Mouse (Mus musculus) heart, embryonic 13.5 days (tissue): ENCODE results near the gene Papss2. TPM values are rescaled to one million over a fixed set of nuclear protein-coding genes. Genes with fewer than 3 reads are reported as not detected.

Experiments
- ATAC-seq: fragments of 200-750 bp; cut with Nextera tagmentation; 2 replicates; pipeline ENCODE4 v1.8.0; 2017; ENCODE audit warnings: moderate TSS enrichment; ENCODE audit not compliant: insufficient number of reproducible peaks, low FRiP score, low TSS enrichment; ENCODE audit errors: extremely low read depth
- H3K27ac ChIP-seq: fragments of 300-500 bp; sonication (generic); replicated peaks from 2 replicates; pipeline ENCODE4 v1.5.1; 2015; ENCODE audit warnings: moderate library complexity, mild to moderate bottlenecking, inconsistent platforms
- H3K27me3 ChIP-seq: fragments of 300-500 bp; sonication (generic); replicated peaks from 2 replicates; pipeline ENCODE4 v1.6.1; 2015; ENCODE audit warnings: mild to moderate bottlenecking, inconsistent platforms
- H3K36me3 ChIP-seq: fragments of 300-500 bp; sonication (generic); 2 replicates; pipeline ENCODE4 v1.6.1; 2015; ENCODE audit warnings: mild to moderate bottlenecking, inconsistent platforms
- H3K4me1 ChIP-seq: fragments of 300-500 bp; sonication (generic); 2 replicates; pipeline ENCODE4 v1.6.1; 2015; ENCODE audit warnings: inconsistent platforms
- H3K4me2 ChIP-seq: fragments of 300-500 bp; sonication (generic); 2 replicates; pipeline ENCODE4 v1.6.1; 2015; ENCODE audit warnings: inconsistent platforms, mild to moderate bottlenecking, moderate library complexity
- H3K4me3 ChIP-seq: fragments of 300-500 bp; sonication (generic); 2 replicates; pipeline ENCODE4 v1.5.1; 2015; ENCODE audit warnings: moderate library complexity, mild to moderate bottlenecking, inconsistent platforms
- H3K9ac ChIP-seq: fragments of 300-500 bp; sonication (generic); 2 replicates; pipeline ENCODE4 v1.6.1; 2015; ENCODE audit warnings: inconsistent platforms, mild to moderate bottlenecking, moderate library complexity
- H3K9me3 ChIP-seq: fragments of 300-500 bp; sonication (generic); 2 replicates; pipeline ENCODE4 v1.6.1; 2016; ENCODE audit warnings: inconsistent platforms
- WGBS: fragments of 180-500 bp; shearing (Covaris S2); methylation state at CpG from one replicate; pipeline ENCODE4 v1.1.7; 2015; ENCODE audit warnings: mixed read lengths; 5-methylcytosine and 5-hydroxymethylcytosine counted together
- polyA plus RNA-seq: library from polyadenylated mRNA; unstranded; fragments of >200 nt; fragmentation: Nextera tagmentation; extraction: Ambion mirVana; gene quantifications from 2 replicates; pipeline ENCODE4 v1.2.1, GENCODE M21; 2015

Gene Papss2
- polyA plus RNA-seq, 1 experiment from 2014 or later = 8.9 TPM

- Histone ChIP-seq H3K9ac (no peak overlapping the region), H3K27ac (no peak overlapping the region), H3K36me3 (no peaks in the 10 kb centered on the region), H3K4me2 (no peak overlapping the region), H3K4me3 (no peak overlapping the region), H3K27me3 (no peaks in the 10 kb centered on the region), H3K9me3 (no peaks in the 10 kb centered on the region), H3K4me1 (no peaks in the 10 kb centered on the region)
- 87% methylated on average over 7 of the region's 7 CpGs for WGBS
- ATAC-seq = no peak
These were observed 21.1 kb downstream of the Papss2 start for GRCm38 (mm10) chr19:32616646-32617045.

- ATAC-seq = no peak
- Histone ChIP-seq H3K36me3 (no peaks in the 10 kb centered on the region), H3K9ac (no peak overlapping the region), H3K27me3 (no peaks in the 10 kb centered on the region), H3K4me1 (peaks cover 6% of the 10 kb centered on the region), H3K9me3 (no peaks in the 10 kb centered on the region), H3K27ac (no peak overlapping the region), H3K4me2 (no peak overlapping the region), H3K4me3 (no peak overlapping the region)
- 55% methylated on average over 2 of the region's 2 CpGs for WGBS
These were observed 24.1 kb downstream of the Papss2 start for GRCm38 (mm10) chr19:32619739-32620138.

DNA sequence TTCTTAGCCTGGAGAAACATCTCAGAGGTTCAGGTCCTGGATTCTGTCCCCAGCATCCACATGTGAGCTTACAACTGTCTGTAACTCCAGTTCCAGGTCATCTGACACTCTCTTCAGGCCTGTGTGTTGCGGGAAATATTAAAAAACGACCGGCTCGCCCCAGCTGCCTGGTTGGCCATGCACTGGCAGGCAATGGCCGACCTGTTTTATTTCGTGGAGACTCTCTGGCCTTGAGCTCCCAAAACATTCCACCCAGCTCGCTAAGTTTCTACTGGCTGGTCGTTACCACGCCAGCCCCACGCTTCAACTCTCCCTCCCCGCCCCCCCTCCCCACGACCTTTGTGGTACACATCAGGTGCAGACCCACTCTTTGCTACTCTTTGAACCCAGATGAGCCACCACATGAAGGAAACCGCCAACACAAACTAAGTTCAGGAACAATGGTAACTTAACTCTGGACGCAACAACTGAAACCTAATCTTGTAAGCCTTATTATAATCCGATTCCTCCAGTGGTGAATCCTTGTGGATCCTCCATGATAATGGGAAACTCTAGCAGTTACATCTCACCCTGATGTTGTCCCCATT, 25.4 kb downstream of the Papss2 start:
- H3K4me1 ChIP-seq = peaks cover 6% of the 10 kb centered on the region
- ATAC-seq = no peak
- no peaks in the 10 kb centered on the region for H3K27me3 ChIP-seq
- no peaks in the 10 kb centered on the region for H3K36me3 ChIP-seq
- H3K4me3 ChIP-seq = no peak overlapping the region
- H3K27ac ChIP-seq = no peak overlapping the region
- H3K9ac ChIP-seq = no peak overlapping the region
- WGBS = 85% methylated on average over 15 of the region's 15 CpGs
- H3K4me2 ChIP-seq = no peak overlapping the region
- no peaks in the 10 kb centered on the region for H3K9me3 ChIP-seq

DNA sequence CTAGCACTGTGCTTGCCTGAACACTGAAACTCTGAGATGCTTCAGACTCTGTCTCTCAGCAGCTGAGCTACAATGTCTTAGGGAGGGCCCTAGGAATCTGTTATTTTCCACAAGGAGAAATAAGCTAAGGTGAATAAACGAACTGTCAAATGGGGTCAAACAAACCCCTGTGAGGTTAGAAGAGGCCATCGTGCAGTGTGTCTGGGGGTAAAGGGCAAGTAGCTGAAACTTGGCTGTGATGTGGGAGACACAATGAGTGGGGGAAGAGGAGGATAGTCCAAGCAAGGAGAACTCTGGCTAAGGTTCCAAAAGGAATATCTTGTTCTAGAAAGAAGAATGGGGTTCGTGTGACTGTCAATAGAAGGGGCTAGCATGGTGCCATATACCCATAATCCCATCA, 26.6 kb downstream of the Papss2 start:
- Histone ChIP-seq H3K9ac (no peak overlapping the region), H3K27me3 (no peaks in the 10 kb centered on the region), H3K4me2 (no peak overlapping the region), H3K36me3 (no peaks in the 10 kb centered on the region), H3K4me3 (no peak overlapping the region), H3K27ac (no peak overlapping the region), H3K9me3 (no peaks in the 10 kb centered on the region), H3K4me1 (peaks cover 12% of the 10 kb centered on the region)
- ATAC-seq = no peak
- WGBS = 67% methylated on average over 3 of the region's 3 CpGs

DNA sequence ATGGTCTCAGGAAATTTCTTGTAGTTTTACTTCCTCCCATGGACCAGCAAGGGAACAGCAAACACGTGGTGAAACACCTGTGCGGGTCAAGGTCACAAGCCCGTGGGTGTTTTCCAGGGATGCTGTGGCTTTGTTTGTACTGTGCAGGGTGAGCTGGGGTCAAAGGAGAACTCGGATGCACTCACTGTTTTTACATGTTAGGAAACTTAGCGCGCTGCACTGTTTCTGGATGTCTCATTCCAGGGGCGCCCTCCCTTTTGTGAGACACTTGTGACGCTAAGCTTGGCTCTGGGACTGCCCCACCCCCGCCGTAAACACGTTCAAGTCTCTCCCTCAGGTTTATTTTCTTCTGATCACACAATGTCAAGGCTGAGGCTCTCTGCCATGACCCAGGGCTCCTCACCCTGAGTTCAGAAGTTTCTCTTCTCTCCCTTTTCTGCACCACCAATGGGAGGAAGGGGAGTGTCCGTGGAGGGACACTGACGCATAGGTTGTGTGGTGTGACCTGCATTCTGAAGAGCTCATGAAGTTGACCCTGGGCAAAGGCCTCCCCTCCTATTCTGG, 31.3 kb downstream of the Papss2 start:
- WGBS = 61% methylated on average over 13 of the region's 13 CpGs

GRCm38 (mm10) chr19:32627631-32628030, 32.0 kb downstream of the Papss2 start:
- WGBS = 75% methylated on average over 4 of the region's 4 CpGs
- no peak for ATAC-seq
- Histone ChIP-seq H3K9ac (no peak overlapping the region), H3K4me1 (peaks cover 10% of the 10 kb centered on the region), H3K27me3 (no peaks in the 10 kb centered on the region), H3K4me3 (no peak overlapping the region), H3K36me3 (no peaks in the 10 kb centered on the region), H3K27ac (no peak overlapping the region), H3K4me2 (no peak overlapping the region), H3K9me3 (no peaks in the 10 kb centered on the region)

More for the DNA sequence above, 31.3 kb downstream of the Papss2 start:
- peaks cover 12% of the 10 kb centered on the region for H3K4me1 ChIP-seq
- H3K36me3 ChIP-seq = no peaks in the 10 kb centered on the region
- no peaks in the 10 kb centered on the region for H3K27me3 ChIP-seq
- no peak overlapping the region for H3K4me3 ChIP-seq
- ATAC-seq = no peak
- no peak overlapping the region for H3K9ac ChIP-seq
- no peaks in the 10 kb centered on the region for H3K9me3 ChIP-seq
- no peak overlapping the region for H3K27ac ChIP-seq
- no peak overlapping the region for H3K4me2 ChIP-seq

DNA sequence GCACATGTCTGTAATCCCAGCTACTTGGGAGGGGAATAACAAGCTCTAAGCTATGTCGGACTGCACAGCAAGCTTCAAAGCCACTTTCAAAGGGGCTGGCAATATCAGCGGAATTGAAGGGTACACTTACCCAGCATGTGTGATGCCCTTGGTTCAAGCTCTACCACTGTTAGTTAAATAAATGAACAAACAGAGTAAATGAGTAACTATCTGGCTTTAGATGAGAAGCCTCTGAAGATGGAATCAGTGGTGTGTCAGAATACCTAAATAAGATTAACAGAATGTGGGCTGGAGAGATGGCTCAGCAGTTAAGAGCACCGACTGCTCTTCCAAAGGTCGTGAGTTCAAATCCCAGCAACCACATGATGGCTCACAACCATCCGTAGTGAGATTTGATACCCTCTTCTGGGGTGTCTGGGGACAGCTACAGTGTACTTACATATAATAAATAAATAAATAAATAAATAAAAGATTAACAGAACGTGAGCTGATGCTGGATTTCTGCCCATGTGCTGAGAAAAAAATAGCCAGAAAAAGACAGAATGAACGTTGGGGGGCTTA, 33.1 kb downstream of the Papss2 start:
- Histone ChIP-seq H3K4me2 (no peak overlapping the region), H3K9me3 (no peaks in the 10 kb centered on the region), H3K36me3 (no peaks in the 10 kb centered on the region), H3K9ac (no peak overlapping the region), H3K4me3 (no peak overlapping the region), H3K27ac (no peak overlapping the region), H3K27me3 (no peaks in the 10 kb centered on the region), H3K4me1 (peaks cover 7% of the 10 kb centered on the region; the same call in 1 of the 2 replicates)
- WGBS = 73% methylated on average over 7 of the region's 7 CpGs
- ATAC-seq = no peak

DNA sequence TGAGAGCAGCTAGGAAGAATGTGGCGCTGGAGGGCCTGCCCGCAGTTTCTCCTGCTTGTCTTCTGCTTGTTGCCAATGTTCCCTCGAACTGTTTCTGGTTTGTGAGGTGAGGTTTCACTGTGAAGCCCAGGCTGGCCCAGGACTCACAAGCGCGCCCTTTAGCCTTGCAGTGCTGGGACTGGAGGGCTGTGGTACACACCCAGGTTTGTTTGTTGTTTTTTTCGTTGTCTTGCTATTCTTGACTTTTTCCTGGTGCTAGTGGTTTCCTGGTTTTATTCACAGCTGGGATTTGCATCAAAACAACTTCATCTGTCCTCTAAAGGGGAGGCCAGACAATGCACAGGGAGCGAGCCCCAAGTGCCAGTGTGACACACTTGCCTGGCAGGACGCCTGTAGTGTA, 39.3 kb downstream of the Papss2 start:
- H3K4me1 ChIP-seq = peaks cover 20% of the 10 kb centered on the region
- ATAC-seq = no peak
- H3K27ac ChIP-seq = no peak overlapping the region
- H3K9me3 ChIP-seq = no peaks in the 10 kb centered on the region
- WGBS = 77% methylated on average over 8 of the region's 8 CpGs
- no peaks in the 10 kb centered on the region for H3K27me3 ChIP-seq
- H3K36me3 ChIP-seq = 0 out of 2 replicates have a peak, but pooled peaks cover 2% of the 10 kb centered on the region
- H3K4me2 ChIP-seq = no peak overlapping the region
- H3K4me3 ChIP-seq = no peak overlapping the region
- H3K9ac ChIP-seq = no peak overlapping the region

DNA sequence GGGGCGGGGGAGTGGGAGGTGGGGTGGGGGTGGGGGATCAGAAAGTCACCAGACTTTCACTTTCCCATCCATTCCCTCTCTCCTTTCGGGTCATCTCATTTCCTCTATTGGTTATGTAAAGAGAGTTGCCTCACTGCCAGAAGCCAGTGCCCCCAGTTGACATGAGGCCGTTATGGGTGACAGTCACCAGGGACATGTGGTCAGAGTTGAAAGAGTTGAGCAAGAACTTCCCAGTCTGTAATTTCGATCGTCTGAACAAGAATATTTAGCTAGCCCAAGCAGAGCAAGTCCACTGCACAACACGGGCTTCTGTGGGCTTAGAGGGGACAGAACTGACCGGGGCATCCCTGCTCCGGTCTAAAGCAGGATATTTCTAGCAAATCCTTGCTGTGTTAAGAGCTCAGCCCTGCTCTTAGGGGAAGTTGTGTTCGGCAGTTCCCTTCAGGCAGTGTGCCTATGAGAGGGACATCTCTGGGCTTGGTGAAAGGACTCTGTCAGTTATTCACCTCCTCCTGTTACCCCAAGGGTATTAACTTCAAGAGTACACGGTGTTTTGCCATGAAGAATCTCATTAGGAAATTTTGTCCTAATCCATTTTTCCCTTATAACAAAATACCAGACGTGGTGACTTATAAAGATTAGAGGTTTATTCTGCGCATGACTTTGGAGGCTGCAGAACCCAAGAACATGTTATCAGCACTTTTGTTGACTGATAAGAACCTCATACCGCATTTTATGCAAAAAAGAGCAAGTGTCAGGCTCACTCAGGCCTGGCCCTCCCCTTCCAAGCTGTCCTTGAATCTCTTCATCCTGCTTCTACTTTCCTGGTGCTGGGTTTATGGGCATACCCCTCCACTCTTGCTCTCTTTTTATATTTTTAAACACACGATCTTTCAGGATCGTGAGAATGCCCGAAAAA, 42.0 kb downstream of the Papss2 start:
- ATAC-seq = no peak
- Histone ChIP-seq H3K36me3 (peaks cover 17% of the 10 kb centered on the region; the same call in 1 of the 2 replicates), H3K27me3 (no peaks in the 10 kb centered on the region), H3K4me1 (peaks cover 20% of the 10 kb centered on the region), H3K4me2 (peak overlapping the region; percentile 60), H3K27ac (no peak overlapping the region; the same call in 1 of the 2 replicates), H3K9me3 (no peaks in the 10 kb centered on the region), H3K9ac (peak overlapping the region; percentile 50), H3K4me3 (peak overlapping the region; percentile 24)
- 35% methylated on average over 16 of the region's 16 CpGs for WGBS

- no peak overlapping the region; the same call in 1 of the 2 replicates for H3K27ac ChIP-seq
- ATAC-seq = no peak
- no peaks in the 10 kb centered on the region for H3K27me3 ChIP-seq
- peak overlapping the region; percentile 11; the same call in 1 of the 2 replicates for H3K4me3 ChIP-seq
- peak overlapping the region; percentile 50; the same call in 1 of the 2 replicates for H3K9ac ChIP-seq
- WGBS = 19% methylated on average over 13 of the region's 13 CpGs
- peaks cover 25% of the 10 kb centered on the region for H3K36me3 ChIP-seq
- H3K9me3 ChIP-seq = peaks cover 2% of the 10 kb centered on the region; the same call in 1 of the 2 replicates
- H3K4me2 ChIP-seq = peak overlapping the region; percentile 60
- H3K4me1 ChIP-seq = peaks cover 20% of the 10 kb centered on the region
These were observed 42.8 kb downstream of the Papss2 start for GRCm38 (mm10) chr19:32638276-32638903.

DNA sequence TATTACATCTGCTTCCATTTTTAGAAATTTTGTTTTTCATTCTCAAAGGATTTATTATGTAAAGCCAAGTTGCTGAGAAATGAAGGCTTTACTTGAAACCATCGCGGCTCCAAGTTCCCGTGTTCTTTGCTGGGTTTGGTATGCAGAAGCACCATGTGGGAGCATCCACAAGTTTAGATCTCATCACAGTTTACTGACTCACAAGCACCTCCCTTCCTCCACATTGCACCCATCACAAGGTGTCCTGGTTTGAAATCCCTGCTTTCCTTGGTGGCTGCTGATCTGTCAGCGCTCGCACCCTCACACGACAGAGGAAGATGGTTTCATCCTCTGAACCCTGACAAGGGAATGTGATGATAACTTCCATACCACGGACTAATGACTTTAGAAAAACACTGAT, 45.9 kb downstream of the Papss2 start:
- peaks cover 33% of the 10 kb centered on the region for H3K36me3 ChIP-seq
- no peak for ATAC-seq
- no peak overlapping the region for H3K4me3 ChIP-seq
- peaks cover 20% of the 10 kb centered on the region for H3K4me1 ChIP-seq
- no peak overlapping the region for H3K9ac ChIP-seq
- no peaks in the 10 kb centered on the region for H3K27me3 ChIP-seq
- 75% methylated on average over 7 of the region's 7 CpGs for WGBS
- H3K9me3 ChIP-seq = peaks cover 6% of the 10 kb centered on the region; the same call in 1 of the 2 replicates
- H3K27ac ChIP-seq = no peak overlapping the region
- H3K4me2 ChIP-seq = no peak overlapping the region
